Mouse (Mus musculus) testis, adult 2 months (tissue): ENCODE measurements around the gene Cysrt1.

Experiments
- CTCF ChIP-seq: fragments of 200-500 bp; IDR thresholded peaks from 2 replicates; pipeline ENCODE4 v1.5.1; 2012; ENCODE audit warnings: low read depth, mild to moderate bottlenecking, inconsistent platforms, low read length, moderate library complexity; ENCODE audit not compliant: control insufficient read depth, insufficient read depth, insufficient replicate concordance
- POLR2A ChIP-seq: fragments of 200-500 bp; IDR thresholded peaks from 2 replicates; pipeline ENCODE4 v1.6.1; 2012; ENCODE audit warnings: low read depth, mild to moderate bottlenecking, inconsistent platforms, low read length, moderate library complexity; ENCODE audit not compliant: control insufficient read depth

- TF ChIP-seq CTCF, result no peak
- no peak for TF ChIP-seq POLR2A
Observed at GRCm38 (mm10) chr2:25234050-25234449, 8.2 kb downstream of the Cysrt1 start, which contains the start of gene Slc34a3.
